Mouse (Mus musculus): ENCODE results near the gene Tex14. TPM values are rescaled to one million over a fixed set of nuclear protein-coding genes. Genes with fewer than 3 reads are reported as not detected.
"Not testable (repeated sequence)": the region's sequence is repeated elsewhere in the genome, so short reads cannot be mapped to it uniquely, and the experiment has no call there.

Tex14 gene
- polyA plus RNA-seq, 1 experiment from 2014 or later, result 0.62 TPM

DNA sequence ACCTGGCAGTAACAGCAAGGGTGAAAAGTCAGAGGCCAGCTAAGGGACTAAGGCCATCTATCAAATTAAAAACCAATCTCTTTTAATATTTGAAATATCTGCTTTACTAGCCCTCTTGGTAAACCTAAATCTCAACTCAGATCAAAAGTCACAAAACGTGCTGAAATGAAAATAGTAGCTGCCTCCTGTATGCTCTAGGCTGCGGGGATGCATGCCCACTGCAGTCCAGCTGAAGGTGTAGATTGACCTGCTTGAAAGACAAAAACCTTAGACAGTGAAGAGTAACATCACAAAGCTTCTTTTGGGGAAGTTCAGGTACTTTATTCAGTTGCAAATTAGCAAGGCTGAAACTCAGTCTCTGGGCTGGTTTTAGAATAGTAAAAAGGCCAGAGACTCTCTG, 74.3 kb downstream of the Tex14 start:
- H3K4me2 ChIP-seq (ENCODE audit: low read depth, low read length); H3K9ac ChIP-seq (ENCODE audit: low read length); H3K27ac ChIP-seq (ENCODE audit: low read length); H3K36me3 ChIP-seq (ENCODE audit: control insufficient read depth, insufficient read depth, low read length); H3K4me3 ChIP-seq (ENCODE audit: low read length); H3K9me3 ChIP-seq (ENCODE audit: control insufficient read depth, low read length); H3K4me1 ChIP-seq (replicated peaks; ENCODE audit: control insufficient read depth, insufficient read depth, low read length); H3K27me3 ChIP-seq (ENCODE audit: control insufficient read depth, insufficient read depth, low read depth, low read length); ATAC-seq (ENCODE audit: low read depth): not testable (repeated sequence)
- 61% methylated on average over 2 of the region's 2 CpGs for WGBS

DNA sequence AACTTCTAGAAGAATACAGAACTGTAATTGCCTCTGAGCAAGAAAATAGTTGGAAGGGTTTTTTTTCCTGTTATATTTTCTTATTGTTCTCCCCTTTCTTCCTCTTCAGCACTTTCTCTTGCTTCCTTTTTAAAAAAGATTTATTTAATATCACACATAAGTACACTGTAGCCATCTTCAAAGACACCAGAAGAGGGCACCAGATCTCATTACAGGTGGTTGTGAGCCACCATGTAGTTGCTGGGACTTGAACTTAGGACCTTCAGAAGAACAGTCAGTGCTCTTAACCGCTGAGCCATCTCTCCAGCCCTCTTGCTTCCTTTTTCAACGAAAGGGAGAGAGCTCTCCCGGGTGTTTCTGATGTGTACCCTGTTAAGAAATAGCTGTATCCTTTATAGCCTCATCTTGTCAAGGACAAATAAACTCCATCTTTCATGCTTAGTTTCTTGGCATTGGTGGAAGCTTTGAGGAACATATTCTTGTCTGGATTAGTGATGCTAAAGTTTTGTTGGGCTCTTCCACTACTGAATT, 79.0 kb downstream of the Tex14 start:
- H3K4me3 ChIP-seq (ENCODE audit: low read length), result no peak overlapping the region
- no peak overlapping the region for H3K27ac ChIP-seq (ENCODE audit: low read length)
- no peak overlapping the region for H3K9ac ChIP-seq (ENCODE audit: low read length)
- no peak for ATAC-seq (ENCODE audit: low read depth)
- no peak overlapping the region for H3K4me2 ChIP-seq (ENCODE audit: low read depth, low read length)
- no peaks in the 10 kb centered on the region for H3K9me3 ChIP-seq (ENCODE audit: control insufficient read depth, low read length)
- WGBS, result 70% methylated on average over 3 of the region's 3 CpGs
- no peaks in the 10 kb centered on the region for H3K27me3 ChIP-seq (ENCODE audit: control insufficient read depth, insufficient read depth, low read depth, low read length)
- H3K36me3 ChIP-seq (ENCODE audit: control insufficient read depth, insufficient read depth, low read length), result no peaks in the 10 kb centered on the region
- no peaks in the 10 kb centered on the region for H3K4me1 ChIP-seq (replicated peaks; ENCODE audit: control insufficient read depth, insufficient read depth, low read length)

DNA sequence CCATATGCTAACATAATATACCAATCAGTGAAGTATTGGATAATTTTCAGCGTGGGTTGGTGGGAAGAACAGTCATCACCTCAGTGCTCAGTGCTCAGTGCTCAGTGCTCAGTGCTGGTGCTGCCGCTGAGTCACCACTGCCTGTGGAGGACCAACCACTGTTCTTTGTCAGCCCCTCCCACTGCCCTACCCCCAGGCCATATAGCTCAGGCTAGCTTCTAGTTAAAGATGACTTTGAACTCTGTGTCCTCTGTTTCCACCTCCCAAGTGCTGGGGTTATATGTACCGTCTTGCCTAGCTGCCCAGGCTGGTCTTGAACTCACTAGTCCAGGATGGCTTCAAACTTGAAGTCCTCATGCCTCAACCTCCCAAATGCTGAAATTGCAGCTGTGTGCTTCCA, 84.1 kb downstream of the Tex14 start:
- Histone ChIP-seq H3K4me3 (ENCODE audit: low read length) (no peak overlapping the region), H3K9ac (ENCODE audit: low read length) (no peak overlapping the region), H3K9me3 (ENCODE audit: control insufficient read depth, low read length) (no peaks in the 10 kb centered on the region), H3K27me3 (ENCODE audit: control insufficient read depth, insufficient read depth, low read depth, low read length) (no peaks in the 10 kb centered on the region), H3K36me3 (ENCODE audit: control insufficient read depth, insufficient read depth, low read length) (no peaks in the 10 kb centered on the region), H3K4me2 (ENCODE audit: low read depth, low read length) (no peak overlapping the region), H3K4me1 (replicated peaks; ENCODE audit: control insufficient read depth, insufficient read depth, low read length) (no peaks in the 10 kb centered on the region), H3K27ac (ENCODE audit: low read length) (no peak overlapping the region)
- no peak for ATAC-seq (ENCODE audit: low read depth)
- 85% methylated on average over 3 of the region's 3 CpGs for WGBS

DNA sequence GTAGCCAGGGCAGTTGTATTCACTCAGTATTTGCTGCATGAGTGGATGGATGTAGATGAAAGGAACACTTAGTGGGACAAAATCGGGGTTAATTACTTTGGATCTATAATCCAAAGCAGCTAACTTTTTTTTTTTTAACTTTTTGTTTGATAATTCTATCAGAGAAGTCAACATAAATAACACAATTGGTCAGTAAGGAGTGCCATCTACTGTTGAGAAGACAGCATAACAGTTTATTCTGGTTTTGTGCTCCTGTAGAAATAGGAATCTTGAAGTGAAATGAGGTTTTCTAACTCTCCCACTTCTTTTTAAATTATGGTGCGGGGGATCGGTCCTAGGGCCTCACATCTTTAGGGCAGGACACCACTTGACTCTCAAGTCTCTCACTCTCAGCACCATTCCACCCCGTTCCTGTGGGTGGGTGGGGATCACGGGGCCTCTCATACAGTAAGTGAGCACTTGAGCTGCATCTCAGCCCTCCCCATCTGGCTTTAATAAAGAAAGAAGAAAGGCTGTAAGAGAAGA, 99.9 kb downstream of the Tex14 start:
- Histone ChIP-seq H3K27ac (ENCODE audit: low read length) (no peak overlapping the region), H3K4me3 (ENCODE audit: low read length) (no peak overlapping the region), H3K9me3 (ENCODE audit: control insufficient read depth, low read length) (no peaks in the 10 kb centered on the region), H3K36me3 (ENCODE audit: control insufficient read depth, insufficient read depth, low read length) (no peaks in the 10 kb centered on the region), H3K9ac (ENCODE audit: low read length) (no peak overlapping the region), H3K4me1 (replicated peaks; ENCODE audit: control insufficient read depth, insufficient read depth, low read length) (0 out of 2 replicates have a peak, but pooled peaks cover 2% of the 10 kb centered on the region), H3K4me2 (ENCODE audit: low read depth, low read length) (no peak overlapping the region), H3K27me3 (ENCODE audit: control insufficient read depth, insufficient read depth, low read depth, low read length) (no peaks in the 10 kb centered on the region)
- WGBS, result 43% methylated on average over 5 of the region's 5 CpGs
- ATAC-seq (ENCODE audit: low read depth), result no peak

DNA sequence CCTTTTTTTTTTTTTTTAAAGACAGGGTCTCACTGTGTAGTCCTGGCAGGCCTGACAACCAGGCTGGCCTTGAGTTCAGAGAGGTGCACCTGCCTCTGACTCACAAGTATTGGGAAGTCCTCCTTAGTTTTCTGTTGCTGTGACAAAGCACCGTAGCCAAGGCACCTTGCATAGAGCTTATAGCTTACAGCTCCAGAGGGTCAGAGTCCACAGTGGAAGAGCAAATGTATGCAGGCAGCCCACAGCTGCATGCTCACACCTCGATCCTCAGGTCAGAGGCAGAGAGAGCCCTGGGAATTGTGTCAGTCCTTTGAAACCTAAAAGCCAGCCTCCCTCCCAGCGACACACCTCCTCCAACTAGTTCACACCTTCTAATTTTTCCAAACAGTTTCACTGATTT, 101.6 kb downstream of the Tex14 start:
- Histone ChIP-seq H3K4me3 (ENCODE audit: low read length) (no peak overlapping the region), H3K27me3 (ENCODE audit: control insufficient read depth, insufficient read depth, low read depth, low read length) (no peaks in the 10 kb centered on the region), H3K36me3 (ENCODE audit: control insufficient read depth, insufficient read depth, low read length) (no peaks in the 10 kb centered on the region), H3K4me2 (ENCODE audit: low read depth, low read length) (no peak overlapping the region), H3K9ac (ENCODE audit: low read length) (no peak overlapping the region), H3K4me1 (replicated peaks; ENCODE audit: control insufficient read depth, insufficient read depth, low read length) (0 out of 2 replicates have a peak, but pooled peaks cover 2% of the 10 kb centered on the region), H3K27ac (ENCODE audit: low read length) (no peak overlapping the region), H3K9me3 (ENCODE audit: control insufficient read depth, low read length) (no peaks in the 10 kb centered on the region)
- ATAC-seq (ENCODE audit: low read depth), result no peak
- 59% methylated on average over 3 of the region's 3 CpGs for WGBS

DNA sequence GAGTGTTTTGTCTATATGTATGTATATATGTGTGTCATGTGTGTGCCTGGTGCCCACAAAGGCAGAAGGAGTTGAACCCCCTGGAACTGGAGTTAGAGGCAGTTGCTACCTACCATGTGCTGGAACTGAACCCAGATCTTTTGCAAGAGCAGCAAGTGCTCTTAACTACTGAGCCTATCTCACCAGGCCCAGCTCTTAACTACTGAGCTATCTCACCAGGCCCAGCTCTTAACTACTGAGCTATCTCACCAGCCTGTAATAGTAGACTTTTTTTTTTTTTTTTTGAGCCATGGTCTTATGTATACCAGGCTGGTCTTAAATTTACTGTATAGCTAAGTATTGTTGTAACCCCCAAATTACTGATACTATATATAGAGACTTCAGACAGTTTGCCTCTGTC, 102.2 kb downstream of the Tex14 start:
- H3K4me3 ChIP-seq (ENCODE audit: low read length), result no peak overlapping the region
- 0 out of 2 replicates have a peak, but pooled peaks cover 2% of the 10 kb centered on the region for H3K4me1 ChIP-seq (replicated peaks; ENCODE audit: control insufficient read depth, insufficient read depth, low read length)
- H3K9me3 ChIP-seq (ENCODE audit: control insufficient read depth, low read length), result no peaks in the 10 kb centered on the region
- no peak overlapping the region for H3K9ac ChIP-seq (ENCODE audit: low read length)
- ATAC-seq (ENCODE audit: low read depth), result no peak
- H3K27ac ChIP-seq (ENCODE audit: low read length), result no peak overlapping the region
- no peaks in the 10 kb centered on the region for H3K27me3 ChIP-seq (ENCODE audit: control insufficient read depth, insufficient read depth, low read depth, low read length)
- no peak overlapping the region for H3K4me2 ChIP-seq (ENCODE audit: low read depth, low read length)
- H3K36me3 ChIP-seq (ENCODE audit: control insufficient read depth, insufficient read depth, low read length), result no peaks in the 10 kb centered on the region

DNA sequence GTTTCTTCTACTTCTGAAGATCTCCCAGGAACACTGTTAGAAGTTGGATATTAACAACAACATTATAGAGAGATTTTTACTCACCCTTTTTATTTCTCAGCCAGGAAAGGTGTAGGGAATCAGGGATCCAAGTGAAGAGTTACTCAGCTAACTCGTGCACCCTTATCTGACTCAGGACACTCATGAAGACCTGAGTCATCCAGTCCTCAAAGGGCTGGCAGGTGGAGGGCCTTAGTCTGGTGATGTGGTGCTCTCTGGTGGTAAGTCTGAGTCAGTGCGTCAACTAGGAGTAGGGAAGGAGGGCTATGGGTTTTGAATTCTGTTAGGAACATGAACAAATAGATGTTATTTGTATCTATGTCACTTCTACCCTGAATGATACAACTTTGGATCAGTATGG, 114.4 kb downstream of the Tex14 start:
- Histone ChIP-seq H3K27me3 (ENCODE audit: control insufficient read depth, insufficient read depth, low read depth, low read length) (no peaks in the 10 kb centered on the region), H3K4me3 (ENCODE audit: low read length) (no peak overlapping the region), H3K9ac (ENCODE audit: low read length) (no peak overlapping the region), H3K9me3 (ENCODE audit: control insufficient read depth, low read length) (no peaks in the 10 kb centered on the region), H3K27ac (ENCODE audit: low read length) (no peak overlapping the region), H3K4me1 (replicated peaks; ENCODE audit: control insufficient read depth, insufficient read depth, low read length) (no peaks in the 10 kb centered on the region), H3K4me2 (ENCODE audit: low read depth, low read length) (no peak overlapping the region), H3K36me3 (ENCODE audit: control insufficient read depth, insufficient read depth, low read length) (no peaks in the 10 kb centered on the region)
- 0 out of 2 replicates have a peak, but pooled peaks have one; percentile 60 for ATAC-seq (ENCODE audit: low read depth)
- 5% methylated on average over 2 of the region's 2 CpGs for WGBS

DNA sequence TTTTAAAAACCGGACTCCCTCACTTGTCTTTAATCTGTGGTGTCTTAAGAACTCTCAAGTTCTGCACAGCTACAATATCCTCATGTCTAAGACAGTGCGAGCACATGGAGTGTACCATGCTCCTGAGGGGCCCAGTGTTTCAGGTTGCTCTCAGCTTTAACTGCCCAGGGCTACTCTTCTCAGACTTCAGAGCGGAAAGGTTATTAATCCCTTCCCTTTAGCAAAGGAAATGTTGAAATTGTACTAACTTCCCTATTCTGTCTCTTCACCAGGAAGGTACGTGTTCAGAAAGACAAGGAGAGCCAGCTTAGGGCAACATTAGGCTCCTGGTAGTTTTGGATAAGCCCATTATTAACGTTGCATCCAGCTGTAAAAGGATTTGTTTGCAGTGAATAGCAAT, 118.6 kb downstream of the Tex14 start:
- no peaks in the 10 kb centered on the region for H3K4me1 ChIP-seq (replicated peaks; ENCODE audit: control insufficient read depth, insufficient read depth, low read length)
- WGBS, result 73% methylated on average over 5 of the region's 5 CpGs
- H3K9ac ChIP-seq (ENCODE audit: low read length), result no peak overlapping the region
- ATAC-seq (ENCODE audit: low read depth), result no peak
- no peak overlapping the region for H3K4me2 ChIP-seq (ENCODE audit: low read depth, low read length)
- no peaks in the 10 kb centered on the region for H3K9me3 ChIP-seq (ENCODE audit: control insufficient read depth, low read length)
- no peak overlapping the region for H3K27ac ChIP-seq (ENCODE audit: low read length)
- no peaks in the 10 kb centered on the region for H3K27me3 ChIP-seq (ENCODE audit: control insufficient read depth, insufficient read depth, low read depth, low read length)
- H3K36me3 ChIP-seq (ENCODE audit: control insufficient read depth, insufficient read depth, low read length), result no peaks in the 10 kb centered on the region
- no peak overlapping the region for H3K4me3 ChIP-seq (ENCODE audit: low read length)

DNA sequence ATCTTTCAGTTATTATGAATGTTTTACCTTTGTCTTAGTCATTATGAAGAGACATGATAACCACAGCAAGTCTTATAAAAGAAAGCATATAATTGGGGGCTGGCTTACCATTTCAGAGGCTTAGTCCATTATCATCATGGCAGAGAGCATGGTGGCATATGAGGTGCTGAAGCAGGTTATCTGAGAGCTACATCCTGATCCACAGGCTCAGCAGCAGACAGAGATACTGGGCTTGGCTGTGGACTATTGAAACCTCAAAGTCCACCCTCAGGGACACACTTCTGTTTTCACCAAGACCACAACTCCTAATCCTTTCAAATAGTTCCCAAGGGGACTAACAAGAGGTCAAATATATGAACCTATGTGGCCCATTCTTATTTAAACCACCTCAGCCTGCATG, 119.1 kb downstream of the Tex14 start:
- Histone ChIP-seq H3K9ac (ENCODE audit: low read length) (no peak overlapping the region), H3K4me3 (ENCODE audit: low read length) (no peak overlapping the region), H3K27ac (ENCODE audit: low read length) (no peak overlapping the region), H3K27me3 (ENCODE audit: control insufficient read depth, insufficient read depth, low read depth, low read length) (no peaks in the 10 kb centered on the region), H3K36me3 (ENCODE audit: control insufficient read depth, insufficient read depth, low read length) (no peaks in the 10 kb centered on the region), H3K4me1 (replicated peaks; ENCODE audit: control insufficient read depth, insufficient read depth, low read length) (no peaks in the 10 kb centered on the region), H3K4me2 (ENCODE audit: low read depth, low read length) (no peak overlapping the region), H3K9me3 (ENCODE audit: control insufficient read depth, low read length) (no peaks in the 10 kb centered on the region)
- no peak for ATAC-seq (ENCODE audit: low read depth)

DNA sequence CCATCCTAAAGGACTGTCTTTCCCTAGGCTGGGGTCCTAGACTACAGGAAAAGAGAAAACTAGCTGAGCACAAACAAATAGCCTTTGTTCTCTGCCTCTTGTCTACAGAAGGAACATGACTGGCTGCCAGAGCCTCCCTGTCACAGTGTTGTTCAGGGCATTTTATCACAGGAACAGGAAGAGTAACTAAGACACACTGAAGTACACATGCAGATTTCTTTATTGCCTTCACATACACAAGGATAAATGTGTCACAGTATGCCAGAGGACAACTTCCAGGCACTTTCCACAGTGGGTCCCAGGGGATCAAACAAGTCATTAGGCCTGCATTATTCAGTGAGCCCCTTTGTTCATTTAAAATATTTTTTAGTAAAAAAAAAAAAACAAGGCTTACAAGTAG, 119.9 kb downstream of the Tex14 start:
- Histone ChIP-seq H3K4me1 (replicated peaks; ENCODE audit: control insufficient read depth, insufficient read depth, low read length) (no peaks in the 10 kb centered on the region), H3K9me3 (ENCODE audit: control insufficient read depth, low read length) (no peaks in the 10 kb centered on the region), H3K9ac (ENCODE audit: low read length) (no peak overlapping the region), H3K4me3 (ENCODE audit: low read length) (no peak overlapping the region), H3K27me3 (ENCODE audit: control insufficient read depth, insufficient read depth, low read depth, low read length) (no peaks in the 10 kb centered on the region), H3K4me2 (ENCODE audit: low read depth, low read length) (no peak overlapping the region), H3K36me3 (ENCODE audit: control insufficient read depth, insufficient read depth, low read length) (no peaks in the 10 kb centered on the region), H3K27ac (ENCODE audit: low read length) (no peak overlapping the region)
- no peak for ATAC-seq (ENCODE audit: low read depth)
